Mouse (Mus musculus) hindbrain, embryonic 14.5 days (tissue): ENCODE data around the gene Pask. TPM values are rescaled to one million over a fixed set of nuclear protein-coding genes. Genes with fewer than 3 reads are reported as not detected.

Experiments used
- ATAC-seq: fragments of 200-750 bp; cut with Nextera tagmentation; 2 replicates; pipeline ENCODE4 v1.8.0; 2017; ENCODE audit warnings: moderate number of reproducible peaks, mild to moderate bottlenecking, moderate TSS enrichment, moderate library complexity; ENCODE audit not compliant: low FRiP score
- DNase-seq: peaks from one replicate; pipeline ENCODE4 v3.0.0-alpha.2; 2015; ENCODE audit warnings: low spot score
- H3K27ac ChIP-seq: fragments of 300-500 bp; sonication (generic); 2 replicates; pipeline ENCODE4 v1.5.1; 2014; ENCODE audit warnings: mild to moderate bottlenecking, moderate library complexity
- H3K27me3 ChIP-seq: fragments of 300-500 bp; sonication (generic); 2 replicates; pipeline ENCODE4 v1.6.1; 2014; ENCODE audit warnings: mild to moderate bottlenecking, low read length, mixed read lengths; ENCODE audit not compliant: control insufficient read depth, insufficient read depth
- H3K36me3 ChIP-seq: fragments of 300-500 bp; sonication (generic); replicated peaks from 2 replicates; pipeline ENCODE4 v1.6.1; 2014; ENCODE audit not compliant: control insufficient read depth, insufficient read depth
- H3K4me1 ChIP-seq: fragments of 300-500 bp; sonication (generic); replicated peaks from 2 replicates; pipeline ENCODE4 v1.6.1; 2014; ENCODE audit warnings: antibody characterized with exemption, low read length, mixed read lengths; ENCODE audit not compliant: control insufficient read depth, insufficient read depth
- H3K4me2 ChIP-seq: fragments of 300-500 bp; sonication (generic); replicated peaks from 2 replicates; pipeline ENCODE4 v1.6.1; 2014; ENCODE audit warnings: mild to moderate bottlenecking, moderate library complexity
- H3K4me3 ChIP-seq: fragments of 300-500 bp; sonication (generic); replicated peaks from 2 replicates; pipeline ENCODE4 v1.5.1; 2014; ENCODE audit warnings: mild to moderate bottlenecking, low read length
- H3K9ac ChIP-seq: fragments of 300-500 bp; sonication (generic); 2 replicates; pipeline ENCODE4 v1.6.1; 2014
- H3K9me3 ChIP-seq: fragments of 300-500 bp; sonication (generic); 2 replicates; pipeline ENCODE4 v1.6.1; 2016; ENCODE audit warnings: low read length; ENCODE audit not compliant: control insufficient read depth
- WGBS: fragments of 180-500 bp; shearing (Covaris S2); extraction: QIAGEN DNeasy Blood & Tissue Kit; methylation state at CpG from one replicate; pipeline ENCODE4 v1.1.7; 2014; 5-methylcytosine and 5-hydroxymethylcytosine counted together
- polyA plus RNA-seq: library from polyadenylated mRNA; unstranded; fragments of >200 nt; fragmentation: Nextera tagmentation; extraction: Ambion mirVana; gene quantifications from 2 replicates; pipeline ENCODE4 v1.2.1, GENCODE M21; 2014

The Pask gene
- 4.1 and 4.9 TPM in 2 replicates for polyA plus RNA-seq

DNA sequence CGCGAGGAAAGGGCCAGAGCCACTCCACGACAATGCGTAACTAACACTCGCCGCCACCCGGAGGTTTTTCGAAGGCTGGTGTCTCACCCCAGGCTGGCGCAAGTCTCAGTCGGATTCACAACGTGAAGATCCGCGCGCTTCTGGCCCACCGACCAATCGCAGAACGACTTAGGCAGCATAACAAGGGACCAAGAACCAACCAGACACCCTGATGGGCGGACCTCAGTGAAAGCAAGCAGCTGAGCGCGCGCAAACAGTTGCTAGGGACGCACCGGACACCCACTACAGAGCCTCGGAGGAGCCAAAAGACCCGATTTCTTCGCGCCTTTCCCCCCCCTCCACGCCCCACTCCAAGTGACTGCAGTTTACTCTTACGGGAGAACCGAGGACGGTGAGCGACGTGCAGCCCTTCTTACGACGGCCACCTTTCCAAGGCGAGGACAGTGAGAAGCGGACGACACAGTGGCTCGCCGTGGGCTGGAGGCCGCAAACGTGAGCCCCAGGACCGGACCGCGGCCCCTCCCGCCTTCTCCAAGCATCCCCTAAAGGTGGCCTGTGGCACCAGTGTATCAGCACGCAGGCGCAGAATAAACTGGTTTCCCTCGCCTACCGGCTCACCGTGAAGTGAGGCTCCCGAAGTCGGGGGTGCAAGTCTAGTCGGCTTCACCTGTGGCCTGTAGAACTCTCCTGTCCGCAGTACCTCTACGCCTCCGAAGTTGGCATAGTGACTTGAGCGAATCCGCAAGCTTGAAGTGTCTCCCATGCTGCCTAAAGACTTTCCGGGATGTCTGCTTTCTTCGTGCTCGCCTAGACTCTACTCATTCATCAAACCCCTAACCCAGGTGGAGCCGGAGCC is at the start of gene Pask, which contains the start of gene Ppp1r7:
Gene Pask, minus strand, starts transcription at position 835 of the 856 bp plus-strand sequence.
Gene Ppp1r7, plus strand, starts transcription at position 207 of the 856 bp plus-strand sequence.
- H3K4me3 ChIP-seq: peak within 1 kb of the TSS; percentile 66
- H3K27me3 ChIP-seq: no peaks in the 10 kb centered on the region
- peaks cover 16% of the 10 kb centered on the region for H3K36me3 ChIP-seq
- H3K4me1 ChIP-seq: peaks cover 10% of the 10 kb centered on the region
- DNase-seq (peak; percentile 98), ATAC-seq (peak; percentile 93)
- H3K4me2 ChIP-seq: peak within 1 kb of the TSS; percentile 98
- no peaks in the 10 kb centered on the region for H3K9me3 ChIP-seq
- peak within 1 kb of the TSS; percentile 79 for H3K27ac ChIP-seq
- WGBS: under 1% methylated on average over 63 of the region's 63 CpGs
- peak within 1 kb of the TSS; percentile 74 for H3K9ac ChIP-seq

GRCm38 (mm10) chr1:93388906-93389305 is 45.6 kb upstream of the Pask start:
- 66% methylated on average over 2 of the region's 2 CpGs for WGBS

DNA sequence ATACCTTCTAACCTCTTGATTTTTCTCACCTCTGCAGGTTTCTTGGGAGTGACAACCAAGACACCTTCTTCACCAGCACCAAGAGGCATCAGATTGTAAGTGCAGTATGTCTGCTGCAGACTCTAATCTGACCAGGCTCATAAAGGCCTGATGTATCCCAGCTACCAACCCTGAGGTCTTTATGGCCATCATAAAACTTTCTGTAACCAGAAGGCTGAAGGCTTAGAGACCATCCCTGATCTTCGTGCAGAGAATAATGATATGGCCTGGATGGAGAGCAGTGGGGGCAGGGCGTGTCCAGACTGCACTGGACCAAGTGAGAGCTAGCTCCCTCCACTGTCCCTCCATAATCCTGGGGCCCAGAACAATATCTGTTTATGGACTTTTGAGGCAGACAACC is 43.9 kb upstream of the Pask start:
- 78% methylated on average over 2 of the region's 2 CpGs for WGBS
- Histone ChIP-seq H3K27ac (no peak overlapping the region), H3K4me3 (no peak overlapping the region), H3K9ac (no peak overlapping the region), H3K9me3 (no peaks in the 10 kb centered on the region), H3K4me1 (no peaks in the 10 kb centered on the region), H3K27me3 (no peaks in the 10 kb centered on the region), H3K4me2 (no peak overlapping the region), H3K36me3 (no peaks in the 10 kb centered on the region)
- no peak for ATAC-seq
- no peak for DNase-seq

More at GRCm38 (mm10) chr1:93388906-93389305, 45.6 kb upstream of the Pask start:
- ATAC-seq (no peak), DNase-seq (no peak)
- H3K9me3 ChIP-seq: no peaks in the 10 kb centered on the region
- no peaks in the 10 kb centered on the region for H3K27me3 ChIP-seq
- H3K9ac ChIP-seq: no peak overlapping the region
- H3K27ac ChIP-seq: no peak overlapping the region
- no peaks in the 10 kb centered on the region for H3K36me3 ChIP-seq
- H3K4me3 ChIP-seq: no peak overlapping the region
- H3K4me1 ChIP-seq: no peaks in the 10 kb centered on the region
- H3K4me2 ChIP-seq: no peak overlapping the region

DNA sequence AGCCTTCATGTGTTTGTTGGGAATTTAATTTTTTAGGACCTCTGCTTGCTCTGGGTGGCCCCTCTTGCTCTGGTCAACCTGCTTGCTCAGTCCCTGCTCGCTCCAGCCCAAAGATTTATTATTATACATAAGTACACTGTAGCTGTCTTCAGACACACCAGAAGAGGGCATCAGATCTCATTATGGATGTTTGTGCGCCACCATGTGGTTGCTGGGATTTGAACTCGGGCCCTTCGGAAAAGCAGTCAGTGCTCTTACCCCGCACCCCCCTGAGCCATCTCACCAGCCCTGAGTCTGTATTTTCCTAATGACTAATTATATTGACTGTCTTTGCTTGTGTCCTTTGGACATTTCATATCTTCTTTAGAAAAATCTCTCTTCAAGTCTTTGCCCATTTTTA is 35.8 kb upstream of the Pask start:
- Histone ChIP-seq H3K9me3 (no peaks in the 10 kb centered on the region), H3K27ac (no peak overlapping the region), H3K9ac (no peak overlapping the region), H3K27me3 (no peaks in the 10 kb centered on the region), H3K4me1 (no peaks in the 10 kb centered on the region), H3K4me2 (no peak overlapping the region), H3K36me3 (no peaks in the 10 kb centered on the region), H3K4me3 (no peak overlapping the region)
- DNase-seq: no peak
- no peak for ATAC-seq
- 82% methylated on average over 5 of the region's 5 CpGs for WGBS

DNA sequence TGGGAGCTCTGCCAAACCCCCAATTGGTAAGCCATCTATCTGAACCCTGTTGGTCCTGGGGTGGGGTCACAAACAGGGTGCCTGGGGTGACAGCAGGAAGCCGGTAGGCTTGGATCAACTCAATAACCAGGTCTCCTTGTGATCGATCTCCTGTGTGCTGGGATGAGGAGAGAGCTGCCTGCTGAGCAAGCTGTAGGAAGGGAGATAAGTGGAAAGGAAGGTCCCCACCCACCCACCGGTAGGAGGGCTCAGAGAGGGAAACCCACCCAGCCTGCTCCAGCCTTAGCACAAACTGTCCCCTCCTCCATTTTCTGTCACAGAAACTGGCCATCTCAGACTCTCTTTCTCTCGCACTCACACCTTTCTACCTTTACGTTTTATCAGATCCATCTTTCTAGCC is 34.0 kb upstream of the Pask start:
- no peaks in the 10 kb centered on the region for H3K36me3 ChIP-seq
- 74% methylated on average over 5 of the region's 5 CpGs for WGBS
- H3K27me3 ChIP-seq: no peaks in the 10 kb centered on the region
- H3K9me3 ChIP-seq: no peaks in the 10 kb centered on the region
- no peak overlapping the region for H3K9ac ChIP-seq
- no peak for DNase-seq
- ATAC-seq: no peak
- H3K4me2 ChIP-seq: no peak overlapping the region
- no peaks in the 10 kb centered on the region for H3K4me1 ChIP-seq
- H3K27ac ChIP-seq: no peak overlapping the region
- H3K4me3 ChIP-seq: no peak overlapping the region

DNA sequence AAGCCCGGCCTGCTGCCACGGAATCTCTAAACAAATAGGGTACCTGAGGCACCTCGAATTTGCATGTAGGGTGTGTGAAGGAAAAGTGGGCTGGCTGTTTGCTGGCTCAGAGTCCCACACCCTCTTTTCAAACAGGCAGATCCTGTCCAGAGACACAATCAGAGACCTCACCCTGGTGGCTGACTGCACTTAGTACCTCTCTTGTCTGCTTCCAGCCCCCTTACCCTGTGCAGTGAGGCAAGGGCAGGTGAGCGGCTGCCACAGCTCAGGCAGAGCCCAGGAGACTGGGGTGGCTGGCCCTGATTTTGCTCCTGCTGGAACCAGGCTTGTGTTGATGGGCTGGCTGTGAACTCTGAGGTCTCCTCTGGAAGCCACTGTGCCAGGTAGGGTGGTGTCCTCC is 30.4 kb upstream of the Pask start, which contains the start of gene Ano7:
Gene Ano7, plus strand, starts transcription at position 266 of the 400 bp plus-strand sequence.
- Histone ChIP-seq H3K27me3 (no peaks in the 10 kb centered on the region), H3K4me2 (no peak within 1 kb of the TSS), H3K4me1 (no peaks in the 10 kb centered on the region), H3K27ac (no peak within 1 kb of the TSS), H3K4me3 (no peak within 1 kb of the TSS), H3K9ac (no peak within 1 kb of the TSS), H3K36me3 (no peaks in the 10 kb centered on the region), H3K9me3 (no peaks in the 10 kb centered on the region)
- ATAC-seq: no peak
- 80% methylated on average over 4 of the region's 4 CpGs for WGBS
- DNase-seq: no peak

DNA sequence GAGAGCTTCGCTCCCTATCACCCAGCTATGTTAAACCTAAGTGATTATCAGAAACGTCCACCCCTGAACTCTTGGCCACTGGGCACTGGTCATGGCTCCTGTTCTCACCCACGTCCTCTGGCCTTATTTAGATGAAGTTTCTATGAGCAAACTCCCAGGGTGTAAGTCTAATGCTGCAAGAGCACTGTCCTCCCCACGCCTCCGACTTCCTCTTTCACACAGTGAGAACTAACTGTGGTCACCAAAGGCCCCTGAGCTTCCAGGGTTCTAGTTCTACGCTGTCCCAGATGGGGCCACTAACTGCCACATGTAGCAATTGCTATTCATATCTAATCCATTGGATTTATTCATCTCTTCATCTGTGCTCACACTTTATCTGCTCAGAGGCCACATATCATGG is 22.4 kb upstream of the Pask start:
- H3K9ac ChIP-seq: no peak overlapping the region
- 96% methylated on average over 6 of the region's 6 CpGs for WGBS
- H3K4me3 ChIP-seq: no peak overlapping the region
- H3K27me3 ChIP-seq: no peaks in the 10 kb centered on the region
- no peak overlapping the region for H3K27ac ChIP-seq
- DNase-seq (no peak), ATAC-seq (no peak)
- no peaks in the 10 kb centered on the region for H3K4me1 ChIP-seq
- no peaks in the 10 kb centered on the region for H3K9me3 ChIP-seq
- peaks cover 76% of the 10 kb centered on the region for H3K36me3 ChIP-seq
- no peak overlapping the region for H3K4me2 ChIP-seq

DNA sequence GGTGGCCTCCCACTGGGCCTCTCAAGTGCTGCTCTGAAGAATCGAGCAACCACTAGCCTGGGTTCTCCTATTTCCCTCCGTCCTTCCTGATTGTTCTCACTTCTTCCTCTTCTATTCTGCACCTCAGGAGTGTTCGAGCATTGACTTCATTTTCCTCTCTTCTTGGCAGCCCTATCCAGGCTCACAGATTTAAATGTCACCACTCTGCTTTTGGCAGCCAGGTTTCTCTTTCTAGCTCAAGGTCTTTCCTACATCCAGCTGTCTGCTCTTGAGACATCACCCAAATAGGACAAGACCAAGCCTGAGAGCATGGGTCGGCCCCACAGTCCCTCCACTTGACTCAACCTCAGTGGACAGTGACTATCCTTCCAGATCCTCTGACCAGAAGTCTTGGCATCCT is 19.4 kb upstream of the Pask start:
- Histone ChIP-seq H3K4me3 (no peak overlapping the region), H3K9ac (no peak overlapping the region), H3K27me3 (no peaks in the 10 kb centered on the region), H3K9me3 (no peaks in the 10 kb centered on the region), H3K27ac (no peak overlapping the region), H3K4me1 (no peaks in the 10 kb centered on the region), H3K4me2 (no peak overlapping the region), H3K36me3 (peaks cover 97% of the 10 kb centered on the region)
- ATAC-seq (no peak), DNase-seq (no peak)
- 95% methylated on average over 4 of the region's 4 CpGs for WGBS

- no peak overlapping the region for H3K4me2 ChIP-seq
- no peak overlapping the region for H3K27ac ChIP-seq
- no peaks in the 10 kb centered on the region for H3K4me1 ChIP-seq
- WGBS: 96% methylated on average over 2 of the region's 2 CpGs
- peaks cover 92% of the 10 kb centered on the region for H3K36me3 ChIP-seq
- ATAC-seq: no peak
- H3K9ac ChIP-seq: no peak overlapping the region
- no peaks in the 10 kb centered on the region for H3K27me3 ChIP-seq
- no peaks in the 10 kb centered on the region for H3K9me3 ChIP-seq
- no peak overlapping the region for H3K4me3 ChIP-seq
- DNase-seq: no peak
These were observed 9.4 kb upstream of the Pask start for GRCm38 (mm10) chr1:93352724-93353123.
